Mouse (Mus musculus) small intestine, adult 2 months (tissue): ENCODE measurements around the gene Siglec1. TPM values are rescaled to one million over a fixed set of nuclear protein-coding genes. Genes with fewer than 3 reads are reported as not detected.

ENCODE experiments used
- H3K27ac ChIP-seq: fragments of 200-500 bp; 2 replicates; pipeline ENCODE4 v1.5.1; 2012; ENCODE audit warnings: low read depth, low read length, control low read depth, inconsistent platforms; ENCODE audit not compliant: insufficient read depth
- H3K27me3 ChIP-seq: fragments of 200-500 bp; 2 replicates; pipeline ENCODE4 v1.6.1; 2012; ENCODE audit warnings: mild to moderate bottlenecking, moderate library complexity, low read length, inconsistent platforms; ENCODE audit not compliant: control insufficient read depth, insufficient read depth
- H3K36me3 ChIP-seq: fragments of 200-500 bp; 2 replicates; pipeline ENCODE4 v1.6.1; 2012; ENCODE audit warnings: mild to moderate bottlenecking, low read length, control low read depth, inconsistent platforms; ENCODE audit not compliant: control insufficient read depth, insufficient read depth
- H3K4me1 ChIP-seq: fragments of 200-500 bp; 2 replicates; pipeline ENCODE4 v1.6.1; 2012; ENCODE audit warnings: low read length, inconsistent platforms, mixed read lengths; ENCODE audit not compliant: control insufficient read depth, insufficient read depth, insufficient read length
- H3K4me3 ChIP-seq: fragments of 200-500 bp; 2 replicates; pipeline ENCODE4 v1.5.1; 2012; ENCODE audit warnings: low read depth, mild to moderate bottlenecking, control low read depth, inconsistent platforms, low read length, moderate library complexity
- CTCF ChIP-seq: fragments of 200-500 bp; IDR thresholded peaks from 2 replicates; pipeline ENCODE4 v1.5.1; 2012; ENCODE audit warnings: low read depth, mild to moderate bottlenecking, control low read depth, inconsistent platforms, low read length, moderate library complexity, mixed read lengths; ENCODE audit not compliant: insufficient replicate concordance, insufficient read length; ENCODE audit errors: extremely low read depth
- POLR2A ChIP-seq: fragments of 200-500 bp; IDR thresholded peaks from 2 replicates; pipeline ENCODE4 v1.6.1; 2012; ENCODE audit warnings: low read depth, mild to moderate bottlenecking, control low read depth, inconsistent platforms, low read length, moderate library complexity
- WGBS: fragments of 180-500 bp; shearing (Covaris S2); methylation state at CpG from one replicate; pipeline ENCODE4 v1.1.7; 2018; 5-methylcytosine and 5-hydroxymethylcytosine counted together
- polyA plus RNA-seq: library from polyadenylated mRNA; depleted of rRNA; stranded (reverse); fragments of >200 nt; gene quantifications from 2 replicates; pipeline ENCODE4 v1.2.3, GENCODE M21; 2012; rRNA removed

Gene Siglec1
- polyA plus RNA-seq, 1 experiment: 1.9 TPM

- WGBS: 61% methylated on average over 2 of the region's 2 CpGs
- peaks cover 11% of the 10 kb centered on the region for H3K36me3 ChIP-seq
- H3K4me1 ChIP-seq: no peaks in the 10 kb centered on the region; the same call in 1 of the 2 replicates
- no peak overlapping the region for H3K27ac ChIP-seq
- TF ChIP-seq POLR2A (no peak), CTCF (no peak)
- no peaks in the 10 kb centered on the region for H3K27me3 ChIP-seq
- H3K4me3 ChIP-seq: no peak overlapping the region
Measured at GRCm38 (mm10) chr2:131030561-131030960, 56.0 kb downstream of the Siglec1 start.

DNA sequence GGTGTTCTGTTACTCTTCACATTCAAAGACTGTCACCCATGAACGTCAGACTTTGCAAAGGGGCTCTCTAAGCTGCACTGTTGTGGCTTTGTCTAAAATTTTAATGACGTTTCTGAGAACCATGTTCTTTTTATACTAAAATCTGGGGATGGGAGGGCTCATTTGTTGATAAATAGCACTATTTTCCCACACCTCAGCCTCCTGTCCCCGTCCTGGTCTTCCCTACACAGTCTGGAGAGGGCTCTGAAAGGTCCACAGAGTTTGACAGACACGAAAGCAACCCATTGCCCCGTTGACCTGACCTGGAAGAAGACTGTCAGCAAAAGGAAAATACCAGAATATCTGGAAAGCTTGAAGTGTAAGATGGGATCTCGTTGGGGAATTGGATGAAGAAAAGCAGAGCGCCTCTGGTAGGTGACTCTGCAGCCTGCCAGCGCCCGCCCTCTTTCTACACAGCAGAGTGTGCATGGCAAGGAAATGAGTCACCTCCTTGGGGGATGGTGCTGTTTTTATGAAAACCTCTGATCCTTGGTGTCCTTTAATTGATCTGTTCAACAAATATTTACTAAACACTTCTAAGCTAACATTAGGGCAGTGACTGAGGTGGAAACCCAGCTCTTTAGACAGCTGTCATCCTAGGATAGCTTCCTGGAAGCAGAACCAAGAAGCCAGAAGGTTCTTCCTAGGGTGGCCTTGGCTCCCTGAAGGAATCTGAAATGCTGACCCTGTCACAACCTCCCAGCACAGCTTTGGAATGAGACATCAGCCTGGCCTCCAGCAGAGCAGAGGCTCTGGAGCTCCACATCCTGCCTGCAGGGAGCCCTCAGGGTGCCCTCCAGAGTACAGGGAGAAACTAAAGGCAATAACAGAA is 57.3 kb downstream of the Siglec1 start:
- no peaks in the 10 kb centered on the region for H3K27me3 ChIP-seq
- H3K4me3 ChIP-seq: no peak overlapping the region
- no peaks in the 10 kb centered on the region; the same call in 1 of the 2 replicates for H3K4me1 ChIP-seq
- 63% methylated on average over 9 of the region's 9 CpGs for WGBS
- H3K27ac ChIP-seq: no peak overlapping the region
- no peak for TF ChIP-seq POLR2A
- no peak for TF ChIP-seq CTCF
- peaks cover 16% of the 10 kb centered on the region for H3K36me3 ChIP-seq

GRCm38 (mm10) chr2:131026941-131027340 is 59.6 kb downstream of the Siglec1 start:
- TF ChIP-seq POLR2A (no peak), CTCF (no peak)
- 96% methylated on average over 3 of the region's 3 CpGs for WGBS

DNA sequence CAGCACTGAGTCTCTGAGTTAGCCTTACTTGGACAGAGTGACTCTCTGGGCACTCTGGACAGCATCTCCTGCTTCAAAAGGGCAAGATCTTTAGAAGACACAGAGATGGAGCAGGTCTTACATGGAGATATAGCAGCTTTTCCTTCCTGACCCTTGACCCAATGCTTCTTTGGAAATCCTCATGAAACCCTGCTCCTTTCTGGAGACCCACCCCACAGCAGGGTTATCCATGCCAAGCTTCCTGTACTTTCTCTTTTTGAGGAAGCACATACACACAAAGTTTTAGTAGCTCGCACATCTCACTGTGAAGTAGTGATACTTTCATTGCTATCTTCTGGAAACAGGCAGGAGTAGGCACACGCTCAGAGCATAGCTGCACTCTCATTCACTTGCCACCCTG is 61.3 kb downstream of the Siglec1 start:
- Histone ChIP-seq H3K4me3 (no peak overlapping the region), H3K36me3 (peaks cover 34% of the 10 kb centered on the region), H3K4me1 (no peaks in the 10 kb centered on the region; the same call in 1 of the 2 replicates), H3K27ac (no peak overlapping the region), H3K27me3 (no peaks in the 10 kb centered on the region)
- 91% methylated on average over 2 of the region's 2 CpGs for WGBS
- no peak for TF ChIP-seq CTCF
- no peak for TF ChIP-seq POLR2A

More at GRCm38 (mm10) chr2:131026941-131027340, 59.6 kb downstream of the Siglec1 start:
- Histone ChIP-seq H3K27me3 (no peaks in the 10 kb centered on the region), H3K36me3 (peaks cover 23% of the 10 kb centered on the region), H3K4me3 (no peak overlapping the region), H3K27ac (no peak overlapping the region), H3K4me1 (no peaks in the 10 kb centered on the region; the same call in 1 of the 2 replicates)

Other genes starting within 250 kb of the Siglec1 start
- 10.0 and 22.1 TPM in 2 replicates for gene 4930402H24Rik, start 180.4 kb downstream of the Siglec1 start, polyA plus RNA-seq
- 7.2 and 13.3 TPM in 2 replicates for gene Atrn, start 180.3 kb downstream of the Siglec1 start, polyA plus RNA-seq
- gene Gfra4, start 43.7 kb downstream of the Siglec1 start, polyA plus RNA-seq: 11.1 and 17.0 TPM in 2 replicates
- 12.4 and 13.1 TPM in 2 replicates for gene Adam33, start 23.0 kb downstream of the Siglec1 start, polyA plus RNA-seq
- 2.2 and 3.3 TPM in 2 replicates for gene Hspa12b, start 40.5 kb upstream of the Siglec1 start, polyA plus RNA-seq
- gene Gm11037, start 46.7 kb upstream of the Siglec1 start, polyA plus RNA-seq: not detected in 2 replicates
- gene 1700037H04Rik, start 73.3 kb upstream of the Siglec1 start, polyA plus RNA-seq: 52.3 and 57.2 TPM in 2 replicates
- gene Cenpb, start 93.3 kb upstream of the Siglec1 start, polyA plus RNA-seq: 57.7 and 95.1 TPM in 2 replicates
- 11.6 and 22.4 TPM in 2 replicates for gene Cdc25b, start 100.2 kb upstream of the Siglec1 start, polyA plus RNA-seq
- 5.6 and 8.2 TPM in 2 replicates for gene Spef1, start 100.5 kb upstream of the Siglec1 start, polyA plus RNA-seq
- 37.1 and 90.0 TPM in 2 replicates for gene Ap5s1, start 120.3 kb upstream of the Siglec1 start, polyA plus RNA-seq
- gene Mavs, start 147.3 kb upstream of the Siglec1 start, polyA plus RNA-seq: 49.8 and 80.8 TPM in 2 replicates
- 6.6 and 11.1 TPM in 2 replicates for gene Pank2, start 175.7 kb upstream of the Siglec1 start, polyA plus RNA-seq